Mouse (Mus musculus) cortical plate, adult 2 months (tissue): ENCODE data around the gene Cabin1.

ENCODE experiments used
- CTCF ChIP-seq: fragments of 200-500 bp; IDR thresholded peaks from 2 replicates; pipeline ENCODE4 v1.5.1; 2011; ENCODE audit warnings: mild to moderate bottlenecking, control low read depth, low read length; ENCODE audit not compliant: insufficient read depth; ENCODE audit errors: extremely low read depth
- POLR2A ChIP-seq: fragments of 200-500 bp; IDR thresholded peaks from 2 replicates; pipeline ENCODE4 v1.6.1; 2011; ENCODE audit warnings: mild to moderate bottlenecking, low read length, control low read depth; ENCODE audit not compliant: insufficient read depth; ENCODE audit errors: extremely low read depth

DNA sequence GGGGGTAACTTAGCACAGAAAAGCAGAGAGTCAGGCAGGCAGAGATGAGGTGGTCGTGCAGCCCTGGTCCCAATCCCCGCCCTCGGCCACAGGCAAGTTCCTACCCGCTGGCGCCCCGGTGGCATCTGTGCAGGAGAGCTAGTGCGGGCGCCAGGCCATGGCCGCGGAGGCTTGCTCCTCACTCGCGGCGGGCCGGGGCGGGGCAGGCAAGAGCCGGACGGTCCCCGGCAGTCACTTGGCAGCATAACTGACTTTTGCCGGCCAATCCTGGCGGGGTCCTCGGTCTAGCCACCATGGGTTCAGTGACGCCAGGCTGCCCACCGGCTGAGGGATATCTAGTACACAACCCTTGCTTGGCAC is 96.2 kb downstream of the Cabin1 start:
- TF ChIP-seq CTCF (no peak), POLR2A (no peak)
